7 mouse cellular contexts compared by ENCODE assay signal in the genomic region with DNA sequence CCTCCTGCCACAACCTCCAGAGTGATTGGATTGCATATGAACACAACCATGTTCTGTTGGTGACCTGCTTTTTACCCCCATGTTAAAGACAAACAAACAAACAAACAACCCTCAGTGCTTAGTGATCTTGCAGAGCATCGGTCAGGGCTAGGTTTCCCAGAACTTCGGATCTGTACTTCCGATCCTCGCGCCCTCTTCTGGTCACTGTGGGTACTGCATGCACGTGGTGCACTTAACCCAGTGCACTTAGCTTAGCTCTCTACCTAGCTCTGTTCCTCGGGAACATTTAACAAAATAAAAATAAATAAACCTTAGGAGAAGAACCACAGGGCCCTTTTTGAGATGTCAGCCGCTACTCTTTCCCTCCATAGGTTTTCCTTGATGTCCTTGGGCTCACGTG. TPM values are rescaled to one million over a fixed set of nuclear protein-coding genes. Genes with fewer than 3 reads are reported as not detected.
DNase-seq lines count a peak whose midpoint lies in the region; TF ChIP-seq lines count a peak whose summit lies in the region.

No protein-coding gene starts in this region.

- no peaks in the 10 kb centered on the region for H3K36me3 ChIP-seq in ES-Bruce4 (ENCODE audit: control insufficient read depth, insufficient read depth, low read length, poor library complexity, severe bottlenecking)

- no peak for TF ChIP-seq POLR2A in ES-Bruce4 (IDR thresholded peaks at IDR 0.05; ENCODE audit: insufficient read depth, low read length)

- TF ChIP-seq EP300 in ES-Bruce4 (IDR thresholded peaks at IDR 0.05; ENCODE audit: insufficient read depth, low read depth, low read length) = no peak

- H3K27ac ChIP-seq in layer of hippocampus, adult 2 months = no peak overlapping the region
- H3K27ac ChIP-seq in ES-Bruce4 (ENCODE audit: insufficient read depth, low read length) = no peak overlapping the region

- peak in 1 of 2 experiments; percentile 44 for DNase-seq in layer of hippocampus, adult 2 months (ENCODE audit: low spot score in 2 of 2)
- DNase-seq in layer of hippocampus, adult 9-10 months (ENCODE audit: low spot score) = no peak
- peak; percentile 41 for DNase-seq in adrenal gland, postnatal 25 days
- peak; percentile 64 for DNase-seq in gastrocnemius, postnatal 14 days
- DNase-seq in lung, postnatal 14 days = peak; percentile 80
- peak; percentile 92 for DNase-seq in testis, postnatal 10 days (ENCODE audit: low spot score)

- H3K9ac ChIP-seq in ES-Bruce4 (ENCODE audit: low read depth, poor library complexity, severe bottlenecking) = no peak overlapping the region

- no peaks in the 10 kb centered on the region for H3K9me3 ChIP-seq in ES-Bruce4 (replicated peaks; ENCODE audit: control insufficient read depth, insufficient read depth, low read length, poor library complexity, severe bottlenecking)

- H3K4me3 ChIP-seq in layer of hippocampus, adult 2 months = no peak overlapping the region
- no peak overlapping the region for H3K4me3 ChIP-seq in ES-Bruce4 (ENCODE audit: low read depth, low read length)

- TF ChIP-seq CTCF in layer of hippocampus, adult 2 months (conservative IDR thresholded peaks at IDR 0.05) = peak; percentile 81
- peak; percentile 88 for TF ChIP-seq CTCF in ES-Bruce4 (IDR thresholded peaks at IDR 0.05; ENCODE audit: low read depth, low read length)

- H3K27me3 ChIP-seq in ES-Bruce4 (ENCODE audit: control insufficient read depth, insufficient read depth, low read length, poor library complexity, severe bottlenecking) = no peaks in the 10 kb centered on the region

- intact Hi-C loops in gastrocnemius, postnatal 14 days (cut with DNase I; ENCODE audit: low total_unique reads) = no loop called here

- H3K4me1 ChIP-seq in ES-Bruce4 (ENCODE audit: control insufficient read depth, insufficient read depth, low read length) = no peaks in the 10 kb centered on the region

RNA-seq across cellular contexts. Expression of a gene that starts 34.6 kb away (rescaled TPM):
- total RNA-seq in layer of hippocampus, adult 2 months (2021) = 10 to 100 TPM in 1 of 2 experiments, 1 to 10 TPM in 1; 9.8 to 14.0 TPM
- polyA plus RNA-seq in ES-Bruce4 (2011; ENCODE audit: insufficient read depth, insufficient read length, low read depth, missing spikeins) = 18.4 and 23.2 TPM in 2 replicates
- 33.4 and 33.5 TPM in 2 replicates for total RNA-seq in adrenal gland, postnatal 25 days (2021)
- 10 to 100 TPM; 48.4 to 50.2 TPM for total RNA-seq in gastrocnemius, postnatal 14 days (2021)

RNA-seq across cellular contexts. Expression of a gene that starts 48.2 kb away (rescaled TPM):
- total RNA-seq in layer of hippocampus, adult 2 months (2021) = 1 to 10 TPM; 4.1 to 4.4 TPM
- polyA plus RNA-seq in ES-Bruce4 (2011; ENCODE audit: insufficient read depth, insufficient read length, low read depth, missing spikeins) = 0.34 and 0.38 TPM in 2 replicates
- total RNA-seq in adrenal gland, postnatal 25 days (2021) = 1.3 and 2.4 TPM in 2 replicates
- total RNA-seq in gastrocnemius, postnatal 14 days (2021) = 1 to 10 TPM; 3.3 to 4.2 TPM
